Mouse (Mus musculus) layer of hippocampus, adult 9-11 months (tissue): ENCODE data around the gene Elovl2.

Experiments
- DNase-seq: peaks from one replicate; pipeline ENCODE4 v3.0.0; 2022

The Elovl2 gene

DNA sequence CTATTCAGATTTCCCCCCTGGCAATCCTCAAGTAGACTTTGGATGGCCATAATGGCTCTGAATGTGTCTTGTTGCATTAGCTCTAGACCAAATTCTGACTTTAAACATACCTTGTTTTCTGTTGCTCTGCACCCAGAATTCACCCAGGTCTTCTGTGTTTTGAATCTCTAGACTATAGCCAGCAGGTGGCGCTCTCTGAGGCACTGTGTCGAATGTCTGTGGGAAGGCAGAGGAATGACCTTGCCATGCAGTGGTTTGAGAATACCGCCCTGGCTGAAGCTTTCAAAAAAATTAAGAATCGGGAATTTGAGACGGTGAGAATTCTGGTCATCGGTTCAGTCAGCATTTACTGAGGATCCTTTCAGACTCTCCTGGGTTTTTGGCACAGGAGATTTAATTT is 85.3 kb downstream of the Elovl2 start:
- DNase-seq, result no peak
